Mouse (Mus musculus) layer of hippocampus, postnatal 25 days (tissue): ENCODE measurements around the gene Kcnma1. TPM values are rescaled to one million over a fixed set of nuclear protein-coding genes. Genes with fewer than 3 reads are reported as not detected.

Experiments used
- DNase-seq, 2 experiments: peaks; one replicate each; pipeline ENCODE4 v3.0.0; 2022; ENCODE audit warnings: mixed read lengths in 2 of 2, low spot score in 1 of 2; ENCODE audit errors: extremely low spot score in 1 of 2
- total RNA-seq, 2 experiments: library from RNA; stranded (reverse); gene quantifications; 2 replicates each; pipeline ENCODE4 v1.2.3; 2021

Kcnma1 gene
- total RNA-seq, 2 experiments from 2014 or later = 123 to 154 TPM

DNA sequence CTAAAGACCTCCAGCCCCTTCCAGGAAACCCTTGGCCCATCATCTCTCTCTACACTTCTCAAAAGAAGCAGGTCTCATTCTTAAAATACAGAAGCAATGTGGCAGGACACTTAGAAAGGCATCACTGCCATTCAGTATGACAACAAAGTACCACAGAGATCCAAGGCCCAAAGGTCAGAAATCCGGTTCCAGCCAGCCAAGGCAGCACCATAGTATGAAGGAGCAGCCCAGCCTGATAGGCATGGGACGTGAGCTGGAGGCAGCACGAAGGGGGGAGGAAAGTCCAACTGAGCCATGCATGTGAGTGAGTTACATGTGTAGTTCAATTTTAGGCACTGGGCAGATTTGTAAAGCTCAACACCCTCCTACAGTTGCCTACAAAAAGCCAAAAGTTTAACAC, 135.0 kb downstream of the Kcnma1 start:
- no peak for DNase-seq

DNA sequence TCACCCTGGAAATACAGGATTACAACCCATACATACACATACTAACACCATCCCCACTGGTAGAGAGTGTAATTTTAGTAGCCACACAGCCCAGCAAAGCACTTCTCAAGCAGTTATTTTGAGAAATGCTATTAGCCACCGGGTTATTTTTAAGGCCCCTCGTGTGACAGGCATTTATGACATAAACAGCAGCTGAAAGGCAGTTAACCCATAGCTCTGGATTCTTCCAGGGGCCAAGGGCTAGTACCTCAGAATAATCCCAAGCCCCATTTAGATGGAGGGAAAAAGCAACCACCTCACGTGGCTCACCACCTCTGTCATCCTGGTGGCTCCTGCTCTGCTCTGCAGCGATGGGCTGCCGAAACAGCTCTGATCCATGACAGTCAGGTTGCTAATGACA, 136.7 kb downstream of the Kcnma1 start:
- DNase-seq = no peak

DNA sequence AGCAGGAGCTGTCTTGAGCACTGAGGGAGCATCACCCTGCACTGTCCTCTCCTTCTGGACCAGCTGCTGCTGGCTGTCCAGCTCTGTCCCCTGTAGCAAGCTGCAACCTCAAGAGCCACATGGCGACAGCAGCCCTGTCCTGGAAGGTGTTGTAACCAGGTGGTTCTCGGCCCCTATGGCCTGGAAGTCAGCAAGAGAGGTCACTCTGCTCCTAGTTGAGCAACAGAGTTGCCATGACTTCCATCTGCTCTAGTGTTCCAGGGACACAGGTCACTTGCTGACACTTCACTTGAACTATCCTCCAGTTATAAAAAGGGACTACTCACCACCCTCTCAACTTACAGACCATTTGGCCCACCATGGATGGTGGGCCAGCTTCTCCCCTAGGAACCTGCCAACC, 139.7 kb downstream of the Kcnma1 start:
- no peak for DNase-seq

- no peak for DNase-seq
Observed at GRCm38 (mm10) chr14:23857034-23857433, 157.3 kb downstream of the Kcnma1 start.

DNA sequence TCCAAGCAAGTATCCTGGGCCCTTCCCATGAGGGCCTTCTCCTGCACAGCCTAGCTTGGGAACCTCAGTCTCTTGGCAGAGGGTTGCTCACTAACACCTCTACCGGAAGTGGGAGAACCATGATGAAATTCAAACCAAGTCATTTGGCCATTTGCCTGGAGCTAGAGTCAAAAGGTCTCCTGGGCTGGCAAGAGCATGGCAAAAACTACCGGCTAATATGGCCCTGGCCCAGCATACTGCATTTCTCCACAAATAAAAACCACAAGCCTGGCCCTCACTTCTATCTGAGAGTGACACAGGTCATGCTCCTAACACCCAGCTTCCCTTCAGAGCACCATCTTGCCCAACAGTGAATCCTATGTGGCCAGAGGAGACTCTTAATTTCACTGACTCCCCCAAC, 159.3 kb downstream of the Kcnma1 start:
- no peak for DNase-seq

GRCm38 (mm10) chr14:23848529-23849141, 165.7 kb downstream of the Kcnma1 start:
- DNase-seq = peak in 1 of 2 experiments; percentile 22

- DNase-seq = no peak
Observed at GRCm38 (mm10) chr14:23846706-23847105, 167.6 kb downstream of the Kcnma1 start.

- no peak for DNase-seq
Observed at GRCm38 (mm10) chr14:23842025-23842424, 172.3 kb downstream of the Kcnma1 start.

- no peak for DNase-seq
Observed at GRCm38 (mm10) chr14:23839613-23840012, 174.7 kb downstream of the Kcnma1 start.

DNA sequence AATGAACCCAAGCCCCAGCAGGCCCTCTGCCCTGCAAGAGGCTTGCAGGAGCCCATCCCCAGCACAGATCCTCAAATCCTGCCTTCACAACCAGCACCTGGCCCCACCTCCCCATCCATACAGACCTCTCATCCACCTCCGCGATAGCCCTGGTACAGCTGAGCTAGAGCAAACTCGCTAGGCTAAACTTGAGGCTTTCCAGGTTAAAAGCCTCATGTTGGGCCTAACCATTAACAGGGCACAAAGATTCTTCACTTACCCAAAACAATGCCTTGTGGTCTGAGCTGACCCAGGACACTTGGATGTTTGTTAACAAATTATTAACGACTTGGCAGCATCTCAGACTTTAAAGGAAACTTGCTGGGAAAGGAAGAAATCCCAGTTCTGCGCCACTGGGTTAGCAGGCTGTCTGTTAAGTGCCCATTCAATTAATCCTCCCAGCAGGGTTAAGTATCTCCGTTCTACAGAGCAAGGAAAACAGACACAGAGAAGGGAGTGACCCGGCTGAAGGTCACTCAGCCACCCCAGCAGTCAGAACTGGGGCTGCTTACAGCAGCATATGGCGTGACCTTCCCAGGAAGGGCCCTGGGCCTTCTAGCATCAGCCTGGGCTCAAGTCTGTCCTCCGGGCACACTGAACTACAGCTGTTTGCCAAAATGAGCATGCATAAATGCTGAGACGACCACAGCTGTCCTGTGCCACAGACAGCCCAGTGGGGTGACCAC, 178.7 kb downstream of the Kcnma1 start:
- no peak for DNase-seq

DNA sequence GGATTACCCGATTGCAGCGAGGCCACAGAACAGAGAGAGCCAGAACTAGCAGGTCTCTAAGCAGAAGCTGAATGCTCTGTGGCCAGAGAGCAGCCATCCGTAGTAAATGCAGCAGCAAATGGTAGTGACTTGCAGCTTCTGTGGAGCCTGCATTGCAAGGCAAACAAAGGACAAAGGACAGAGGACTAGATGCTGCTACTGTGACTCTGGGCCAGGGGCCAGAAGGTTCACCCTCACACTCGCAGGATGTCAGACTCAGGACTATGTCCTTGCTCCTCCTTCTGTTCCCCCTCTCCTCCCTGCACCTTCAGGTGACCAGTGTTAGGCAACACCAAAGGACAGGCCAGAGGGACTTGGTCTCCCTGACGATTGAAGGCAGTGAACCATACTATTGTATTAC, 183.0 kb downstream of the Kcnma1 start:
- DNase-seq = no peak

DNA sequence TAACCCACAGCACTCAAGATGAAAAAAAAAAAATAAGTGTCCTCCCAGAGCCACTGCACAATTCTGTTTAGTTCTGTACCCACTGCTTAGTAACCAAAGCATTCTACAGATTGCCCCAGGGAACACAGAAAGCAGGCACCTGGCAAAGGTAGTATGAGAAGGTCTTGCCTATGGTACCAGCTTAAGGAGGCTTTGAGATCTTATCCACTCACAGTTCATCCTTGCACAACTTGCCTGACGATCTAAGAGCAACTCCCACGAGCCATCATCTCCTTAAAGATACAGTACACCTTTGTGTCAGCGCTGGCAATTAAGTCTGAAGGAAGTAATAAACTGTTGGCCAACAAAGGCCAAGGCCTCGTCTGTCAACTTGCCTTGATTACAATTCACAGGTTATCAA, 184.0 kb downstream of the Kcnma1 start:
- DNase-seq = no peak

DNA sequence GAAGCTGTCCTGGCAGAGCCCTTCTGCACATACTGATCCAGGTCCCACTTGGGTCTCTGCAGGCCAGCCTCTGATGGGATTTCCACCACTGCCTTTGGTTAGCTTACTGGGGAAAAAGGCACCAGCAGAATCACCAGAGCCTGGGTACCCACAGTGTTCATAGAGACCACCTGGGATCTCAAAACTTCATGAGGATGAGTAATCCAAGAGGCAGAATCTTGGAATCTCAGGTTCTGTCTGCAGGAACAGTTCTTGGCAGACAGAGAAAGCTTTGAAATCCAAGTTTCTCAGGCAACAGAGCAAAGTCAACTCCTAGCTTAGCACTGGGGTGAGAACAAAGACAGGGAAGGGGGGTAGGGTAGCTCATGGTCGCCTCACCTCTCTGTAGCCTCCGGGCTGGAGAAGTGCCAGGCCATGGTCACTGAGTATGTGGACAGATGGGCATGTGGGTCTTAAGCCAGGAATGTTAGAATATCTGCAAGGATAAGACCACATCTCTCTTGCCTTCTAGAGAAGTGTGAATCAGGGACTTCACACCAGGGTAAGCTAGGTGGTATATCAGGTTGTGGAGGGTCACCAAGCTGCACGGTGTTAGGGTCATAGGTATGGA, 185.5 kb downstream of the Kcnma1 start:
- no peak for DNase-seq

- no peak for DNase-seq
Observed at GRCm38 (mm10) chr14:23824937-23825336, 189.4 kb downstream of the Kcnma1 start.

GRCm38 (mm10) chr14:23824267-23824666, 190.0 kb downstream of the Kcnma1 start:
- DNase-seq = no peak

- no peak for DNase-seq
Observed at GRCm38 (mm10) chr14:23817585-23817984, 196.7 kb downstream of the Kcnma1 start.

DNA sequence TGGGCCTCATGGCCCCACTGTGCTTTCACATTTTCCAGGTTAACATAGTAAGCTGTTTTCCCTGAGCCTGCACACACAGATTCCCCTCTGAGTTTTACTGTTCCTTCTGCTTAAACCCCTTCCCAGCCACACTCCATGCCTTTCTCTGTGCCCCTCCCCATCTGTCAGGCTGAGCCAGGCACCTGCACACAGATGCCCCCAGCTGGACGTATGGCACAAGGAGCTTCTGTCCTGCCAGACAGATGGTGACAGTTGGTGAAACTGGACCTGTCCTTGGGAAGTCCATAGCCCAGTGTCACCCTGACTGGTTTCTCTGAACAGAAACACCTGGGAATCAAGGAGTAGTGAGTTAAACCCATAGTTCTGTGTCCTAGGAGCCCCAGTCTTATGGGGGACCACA, 204.2 kb downstream of the Kcnma1 start:
- DNase-seq = no peak

DNA sequence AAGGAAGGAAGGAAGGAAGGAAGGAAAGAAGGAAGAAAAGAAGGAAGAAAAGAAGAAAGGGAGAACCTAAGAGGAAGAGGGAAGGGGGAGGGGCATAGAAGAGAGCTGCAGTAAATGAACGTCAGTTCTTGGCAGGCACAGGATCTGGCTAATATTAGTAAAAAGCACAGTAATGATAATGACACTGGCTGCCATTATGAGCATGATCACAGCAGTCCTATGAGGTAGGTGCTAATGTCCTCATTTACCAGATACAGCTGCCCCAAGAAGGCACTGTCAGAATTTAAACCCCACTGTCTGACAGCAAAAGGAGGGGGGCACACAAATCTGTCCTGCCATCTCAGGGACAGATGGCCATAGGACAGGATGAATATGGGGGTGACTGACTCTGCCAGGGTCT, 205.2 kb downstream of the Kcnma1 start:
- DNase-seq = no peak

DNA sequence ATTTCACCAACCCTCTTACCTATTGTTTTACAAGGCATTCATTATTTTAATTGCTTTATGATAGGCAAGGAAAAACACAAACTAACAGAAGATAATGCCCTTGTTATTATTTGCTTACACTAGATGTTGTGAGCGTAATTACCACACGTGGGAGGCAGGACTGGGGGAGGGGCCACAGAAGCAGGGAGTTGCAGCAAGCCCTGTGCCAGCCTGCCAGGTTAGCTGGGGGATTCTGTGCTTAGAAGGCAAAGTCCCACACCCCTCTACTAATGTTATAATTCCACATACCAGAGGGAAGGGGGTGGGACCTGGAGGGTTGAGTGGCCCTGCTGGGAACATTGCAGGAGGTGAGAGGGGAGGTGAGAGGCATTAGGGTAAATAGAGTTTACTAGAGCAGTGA, 207.9 kb downstream of the Kcnma1 start:
- no peak for DNase-seq

DNA sequence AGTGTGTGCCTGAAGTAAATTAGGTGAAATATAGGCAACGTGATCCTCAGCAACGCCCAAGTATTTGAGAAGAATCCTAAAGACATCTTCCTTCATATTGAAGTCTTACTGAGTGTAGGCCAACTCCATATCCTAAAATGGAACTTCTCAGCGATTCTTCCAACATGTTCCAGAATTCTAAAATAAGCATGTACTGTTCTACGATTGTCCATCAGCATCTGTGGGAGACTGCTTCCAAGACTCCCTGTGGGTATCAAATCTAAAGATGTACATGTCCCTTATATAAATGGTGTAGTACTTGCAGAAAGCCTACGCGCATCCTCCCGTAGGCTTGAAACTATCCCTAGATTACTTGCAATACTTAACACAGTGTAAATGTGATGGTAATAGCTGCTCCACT, 217.4 kb downstream of the Kcnma1 start:
- no peak for DNase-seq

GRCm38 (mm10) chr14:23792674-23793073, 221.6 kb downstream of the Kcnma1 start:
- DNase-seq = no peak

GRCm38 (mm10) chr14:23792076-23792475, 222.2 kb downstream of the Kcnma1 start:
- no peak for DNase-seq
